Comparison of ENCODE assay signal across 9 mouse cellular contexts in genomic region chr7:132735145-132735544, GRCm38 (mm10).
DNase-seq lines count a peak whose midpoint lies in the region; ATAC-seq lines count a peak whose summit lies in the region.
"Had no signal": no experiment of that assay in that cellular context is flagged by ENCODE, and none has a peak within 500 bp of the region (broad histone marks: within the 10 kb centered on the region; RNA-seq: fewer than 3 reads in every experiment).

No protein-coding gene starts in this region.

- H3K9me3 ChIP-seq in heart, embryonic 15.5 days (replicated peaks) = no peaks in the 10 kb centered on the region
- no peaks in the 10 kb centered on the region for H3K9me3 ChIP-seq in liver, embryonic 11.5 days (ENCODE audit: control insufficient read depth, low read length)
- H3K9me3 ChIP-seq: stomach, embryonic 15.5 days had no signal

- no peaks in the 10 kb centered on the region for H3K36me3 ChIP-seq in heart, embryonic 15.5 days
- H3K36me3 ChIP-seq in liver, embryonic 11.5 days (ENCODE audit: control insufficient read depth, insufficient read depth, low read length) = no peaks in the 10 kb centered on the region
- H3K36me3 ChIP-seq: stomach, embryonic 15.5 days had no signal

- peak overlapping the region; percentile 75 for H3K27ac ChIP-seq in brown adipose tissue, adult 24 weeks (replicated peaks; ENCODE audit: low read depth, low read length)
- H3K27ac ChIP-seq in heart, embryonic 15.5 days = peak overlapping the region; percentile 56; the same call in 1 of the 2 replicates
- H3K27ac ChIP-seq in liver, embryonic 11.5 days (ENCODE audit: low read depth, low read length) = peak overlapping the region; percentile 81

- H3K4me3 ChIP-seq in brown adipose tissue, adult 24 weeks (ENCODE audit: insufficient read depth, low read depth, low read length) = no peak overlapping the region
- H3K4me3 ChIP-seq in heart, embryonic 15.5 days = no peak overlapping the region
- H3K4me3 ChIP-seq in liver, embryonic 11.5 days (ENCODE audit: low read depth, low read length) = no peak overlapping the region
- H3K4me3 ChIP-seq: stomach, embryonic 15.5 days had no signal

- no peaks in the 10 kb centered on the region for H3K27me3 ChIP-seq in heart, embryonic 15.5 days
- no peaks in the 10 kb centered on the region for H3K27me3 ChIP-seq in liver, embryonic 11.5 days (replicated peaks; ENCODE audit: control insufficient read depth, insufficient read depth, low read length)
- H3K27me3 ChIP-seq: stomach, embryonic 15.5 days had no signal

- peak; percentile 38 for DNase-seq in right cerebral cortex, postnatal 14 days
- no peak for DNase-seq in right cerebral cortex, postnatal 4 days
- peak; percentile 68 for DNase-seq in liver, embryonic 11.5 days (ENCODE audit: low spot score)
- DNase-seq in spleen, adult 12 weeks (ENCODE audit: low spot score) = peak; percentile 68
- no peak for DNase-seq in layer of hippocampus, postnatal 10 days (ENCODE audit: low spot score in 2 of 2)
- DNase-seq in ovary, postnatal 10 days (ENCODE audit: low spot score) = no peak

- no peak overlapping the region for H3K4me2 ChIP-seq in heart, embryonic 15.5 days
- H3K4me2 ChIP-seq in liver, embryonic 11.5 days = peak overlapping the region; percentile 40; the same call in 1 of the 2 replicates
- H3K4me2 ChIP-seq: stomach, embryonic 15.5 days had no signal

- ATAC-seq in heart, embryonic 15.5 days (replicated peaks; ENCODE audit: insufficient number of reproducible peaks, insufficient read depth, low FRiP score, low read depth) = peak; percentile 41; the same call in 1 of the 2 replicates
- ATAC-seq in liver, embryonic 11.5 days (replicated peaks; ENCODE audit: low FRiP score) = peak; percentile 74

- peaks cover 63% of the 10 kb centered on the region for H3K4me1 ChIP-seq in brown adipose tissue, adult 24 weeks (ENCODE audit: control insufficient read depth, insufficient read depth, insufficient read length, low read length)
- peaks cover 44% of the 10 kb centered on the region for H3K4me1 ChIP-seq in heart, embryonic 15.5 days (replicated peaks)
- H3K4me1 ChIP-seq in liver, embryonic 11.5 days (replicated peaks; ENCODE audit: control insufficient read depth, insufficient read depth, low read length) = peaks cover 54% of the 10 kb centered on the region

- H3K9ac ChIP-seq in heart, embryonic 15.5 days = no peak overlapping the region
- peak overlapping the region; percentile 53 for H3K9ac ChIP-seq in liver, embryonic 11.5 days (ENCODE audit: low read depth, low read length)
- H3K9ac ChIP-seq: stomach, embryonic 15.5 days had no signal

- 32% methylated on average over 5 of the region's 5 CpGs for WGBS in heart, embryonic 15.5 days
- WGBS in liver, embryonic 11.5 days = 32% methylated on average over 5 of the region's 5 CpGs

Comparison
In these comparisons a context has a peak if more than half of its experiments do, and no peak if none do; other contexts are left out.
1. DNase-seq: peak in right cerebral cortex, postnatal 14 days (single experiment), liver, embryonic 11.5 days (single experiment) and spleen, adult 12 weeks (single experiment); none in right cerebral cortex, postnatal 4 days (single experiment), layer of hippocampus, postnatal 10 days (0 of 2) and ovary, postnatal 10 days (single experiment).
2. Peak in every context shown above with its lines, with median percentiles within 50 percentile points of each other: H3K27ac ChIP-seq.